ENCODE assay signal across 8 mouse cellular contexts in genomic region chr7:6283451-6284075, GRCm38 (mm10). TPM values are rescaled to one million over a fixed set of nuclear protein-coding genes. Genes with fewer than 3 reads are reported as not detected.
DNase-seq lines count a peak whose midpoint lies in the region; ATAC-seq and TF ChIP-seq lines count a peak whose summit lies in the region.

No protein-coding gene starts in this region.

- DNase-seq in CD4-positive helper T cell, adult 2 months (ENCODE audit: low read depth, low spot score), result peak; percentile 88
- peak; percentile 96 for DNase-seq in brain, embryonic 14.5 days (ENCODE audit: low read depth)
- peak; percentile 88 for DNase-seq in kidney, postnatal 10 days
- peak; percentile 63 to 74 for DNase-seq in natural killer cell, adult 2 months (ENCODE audit: low spot score in 2 of 2)

- peak overlapping the region; percentile 69 for H3K4me3 ChIP-seq in erythroblast, embryonic 14.5 days (replicated peaks)
- H3K4me3 ChIP-seq in heart, embryonic 13.5 days, result peak overlapping the region; percentile 70
- peak overlapping the region; percentile 68 for H3K4me3 ChIP-seq in liver, embryonic 12.5 days
- H3K4me3 ChIP-seq in stomach, embryonic 15.5 days (replicated peaks), result peak overlapping the region; percentile 53

- no peaks in the 10 kb centered on the region for H3K9me3 ChIP-seq in erythroblast, embryonic 14.5 days (ENCODE audit: control insufficient read depth, low read length)
- no peaks in the 10 kb centered on the region for H3K9me3 ChIP-seq in heart, embryonic 13.5 days
- H3K9me3 ChIP-seq in liver, embryonic 12.5 days (replicated peaks), result no peaks in the 10 kb centered on the region
- H3K9me3 ChIP-seq in stomach, embryonic 15.5 days, result no peaks in the 10 kb centered on the region

- ATAC-seq in heart, embryonic 13.5 days (ENCODE audit: extremely low read depth, insufficient number of reproducible peaks, low FRiP score, low TSS enrichment), result no peak
- ATAC-seq in liver, embryonic 12.5 days, result peak; percentile 41
- ATAC-seq in stomach, embryonic 15.5 days (ENCODE audit: insufficient read depth, low FRiP score, low read depth), result peak; percentile 47

- peak overlapping the region; percentile 80 for H3K27ac ChIP-seq in heart, embryonic 13.5 days (replicated peaks)
- peak overlapping the region; percentile 78 for H3K27ac ChIP-seq in liver, embryonic 12.5 days
- H3K27ac ChIP-seq in stomach, embryonic 15.5 days, result peak overlapping the region; percentile 90

- WGBS in heart, embryonic 13.5 days, result under 1% methylated on average over 23 of the region's 23 CpGs
- WGBS in liver, embryonic 12.5 days (ENCODE audit: insufficient replicate concordance), result 1% methylated on average over 23 of the region's 23 CpGs
- WGBS in stomach, embryonic 15.5 days, result 2% methylated on average over 23 of the region's 23 CpGs

- H3K36me3 ChIP-seq in erythroblast, embryonic 14.5 days (ENCODE audit: control insufficient read depth), result peaks cover 2% of the 10 kb centered on the region
- no peaks in the 10 kb centered on the region for H3K36me3 ChIP-seq in heart, embryonic 13.5 days
- H3K36me3 ChIP-seq in liver, embryonic 12.5 days, result no peaks in the 10 kb centered on the region
- H3K36me3 ChIP-seq in stomach, embryonic 15.5 days, result no peaks in the 10 kb centered on the region

- peak; percentile 58 for TF ChIP-seq CTCF in brain, embryonic 14.5 days (IDR thresholded peaks at IDR 0.05; ENCODE audit: borderline replicate concordance, extremely low read depth, insufficient read depth, insufficient read length)

- peak; percentile 17; the same call in 1 of the 2 replicates for TF ChIP-seq POLR2A in brain, embryonic 14.5 days (IDR thresholded peaks at IDR 0.05; ENCODE audit: borderline replicate concordance, extremely low read depth, insufficient read depth, insufficient read length, poor library complexity, severe bottlenecking)

- peak overlapping the region; percentile 73 for H3K4me2 ChIP-seq in heart, embryonic 13.5 days
- peak overlapping the region; percentile 79 for H3K4me2 ChIP-seq in liver, embryonic 12.5 days
- peak overlapping the region; percentile 61 for H3K4me2 ChIP-seq in stomach, embryonic 15.5 days

- H3K9ac ChIP-seq in heart, embryonic 13.5 days, result peak overlapping the region; percentile 86
- H3K9ac ChIP-seq in liver, embryonic 12.5 days, result peak overlapping the region; percentile 76
- H3K9ac ChIP-seq in stomach, embryonic 15.5 days, result peak overlapping the region; percentile 35; the same call in 1 of the 2 replicates

- peaks cover 60% of the 10 kb centered on the region for H3K4me1 ChIP-seq in erythroblast, embryonic 14.5 days (ENCODE audit: control insufficient read depth)
- H3K4me1 ChIP-seq in heart, embryonic 13.5 days, result peaks cover 25% of the 10 kb centered on the region
- H3K4me1 ChIP-seq in liver, embryonic 12.5 days, result peaks cover 44% of the 10 kb centered on the region
- peaks cover 4% of the 10 kb centered on the region; the same call in 1 of the 2 replicates for H3K4me1 ChIP-seq in stomach, embryonic 15.5 days

- no peaks in the 10 kb centered on the region for H3K27me3 ChIP-seq in erythroblast, embryonic 14.5 days (ENCODE audit: control insufficient read depth)
- H3K27me3 ChIP-seq in heart, embryonic 13.5 days (replicated peaks), result no peaks in the 10 kb centered on the region
- H3K27me3 ChIP-seq in liver, embryonic 12.5 days (replicated peaks), result no peaks in the 10 kb centered on the region
- H3K27me3 ChIP-seq in stomach, embryonic 15.5 days (replicated peaks), result no peaks in the 10 kb centered on the region

RNA-seq across cellular contexts. Expression of gene Zfp667, which starts 2.8 kb away (rescaled TPM):
- 5.9 and 7.6 TPM in 2 replicates for polyA plus RNA-seq in brain, embryonic 14.5 days (2012; rRNA removed)
- 0.06 and 0.07 TPM in 2 replicates for polyA plus RNA-seq in erythroblast, embryonic 14.5 days (2012)
- 3.6 and 4.2 TPM in 2 replicates for polyA plus RNA-seq in heart, embryonic 13.5 days (2015; fragmentation: Nextera tagmentation; extraction: Ambion mirVana)
- 8.1 and 8.2 TPM in 2 replicates for polyA plus RNA-seq in liver, embryonic 12.5 days (2016; fragmentation: Nextera tagmentation; extraction: Ambion mirVana)
- 8.1 and 9.3 TPM in 2 replicates for polyA plus RNA-seq in stomach, embryonic 15.5 days (2015; fragmentation: Nextera tagmentation; extraction: Ambion mirVana)

RNA-seq across cellular contexts. Expression of gene Epp13, which starts 31.1 kb away (rescaled TPM):
- 0.11 TPM in 1 of 2 replicates, not detected in the other for polyA plus RNA-seq in brain, embryonic 14.5 days (2012; rRNA removed)
- not detected in 2 replicates for polyA plus RNA-seq in erythroblast, embryonic 14.5 days (2012)
- not detected in 2 replicates for polyA plus RNA-seq in heart, embryonic 13.5 days (2015; fragmentation: Nextera tagmentation; extraction: Ambion mirVana)
- polyA plus RNA-seq in liver, embryonic 12.5 days (2016; fragmentation: Nextera tagmentation; extraction: Ambion mirVana), result not detected in 2 replicates
- not detected in 2 replicates for polyA plus RNA-seq in stomach, embryonic 15.5 days (2015; fragmentation: Nextera tagmentation; extraction: Ambion mirVana)

RNA-seq across cellular contexts. Expression of gene Zfp583, which starts 47.5 kb away (rescaled TPM):
- polyA plus RNA-seq in brain, embryonic 14.5 days (2012; rRNA removed), result 9.5 and 9.9 TPM in 2 replicates
- polyA plus RNA-seq in erythroblast, embryonic 14.5 days (2012), result 0.02 TPM in 1 of 2 replicates, not detected in the other
- polyA plus RNA-seq in heart, embryonic 13.5 days (2015; fragmentation: Nextera tagmentation; extraction: Ambion mirVana), result 2.7 and 4.6 TPM in 2 replicates
- 1.6 and 2.1 TPM in 2 replicates for polyA plus RNA-seq in liver, embryonic 12.5 days (2016; fragmentation: Nextera tagmentation; extraction: Ambion mirVana)
- 4.5 and 4.8 TPM in 2 replicates for polyA plus RNA-seq in stomach, embryonic 15.5 days (2015; fragmentation: Nextera tagmentation; extraction: Ambion mirVana)

RNA-seq across cellular contexts. Expression of gene Gm3854, which starts 60.0 kb away (rescaled TPM):
- 2.5 and 4.2 TPM in 2 replicates for polyA plus RNA-seq in brain, embryonic 14.5 days (2012; rRNA removed)
- not detected in 2 replicates for polyA plus RNA-seq in erythroblast, embryonic 14.5 days (2012)
- polyA plus RNA-seq in heart, embryonic 13.5 days (2015; fragmentation: Nextera tagmentation; extraction: Ambion mirVana), result 1.0 and 1.2 TPM in 2 replicates
- 0.50 and 0.57 TPM in 2 replicates for polyA plus RNA-seq in liver, embryonic 12.5 days (2016; fragmentation: Nextera tagmentation; extraction: Ambion mirVana)
- polyA plus RNA-seq in stomach, embryonic 15.5 days (2015; fragmentation: Nextera tagmentation; extraction: Ambion mirVana), result 1.6 and 2.7 TPM in 2 replicates

Comparison
In these comparisons a context has a peak if more than half of its experiments do, and no peak if none do; other contexts are left out.
1. H3K9ac ChIP-seq: peak in every context shown above with its lines; median percentile 86 in heart, embryonic 13.5 days; 76 in liver, embryonic 12.5 days; 35 in stomach, embryonic 15.5 days.